Mouse (Mus musculus): Measurements from ENCODE around the gene Atad3a. TPM values are rescaled to one million over a fixed set of nuclear protein-coding genes. Genes with fewer than 3 reads are reported as not detected.

The Atad3a gene
- total RNA-seq, 2 experiments from 2014 or later: 26.3 to 31.4 TPM

- DNase-seq: no peak
Observed at GRCm38 (mm10) chr4:155739152-155739551, 21.7 kb downstream of the Atad3a start.

- DNase-seq: no peak
Observed at GRCm38 (mm10) chr4:155738262-155738661, 22.6 kb downstream of the Atad3a start.

- no peak for DNase-seq
Observed at GRCm38 (mm10) chr4:155736421-155736820, 24.5 kb downstream of the Atad3a start.

- DNase-seq: no peak
Observed at GRCm38 (mm10) chr4:155735788-155736187, 25.1 kb downstream of the Atad3a start.

GRCm38 (mm10) chr4:155734951-155735702, 25.8 kb downstream of the Atad3a start:
- peak; percentile 43 for DNase-seq

- peak; percentile 92 for DNase-seq
Observed at GRCm38 (mm10) chr4:155734350-155734941, 26.4 kb downstream of the Atad3a start, which contains the start of gene Tmem240. Gene Tmem240 (plus strand): TSS chr4:155734800.

- no peak for DNase-seq
Observed at GRCm38 (mm10) chr4:155733267-155733666, 27.6 kb downstream of the Atad3a start.

GRCm38 (mm10) chr4:155727993-155728392, 32.9 kb downstream of the Atad3a start:
- no peak for DNase-seq

GRCm38 (mm10) chr4:155721668-155722083, 39.2 kb downstream of the Atad3a start:
- no peak for DNase-seq

- DNase-seq: no peak
Observed at GRCm38 (mm10) chr4:155710521-155711252, 50.2 kb downstream of the Atad3a start.

- no peak for DNase-seq
Observed at GRCm38 (mm10) chr4:155708988-155709387, 51.9 kb downstream of the Atad3a start.

GRCm38 (mm10) chr4:155708582-155708981, 52.3 kb downstream of the Atad3a start:
- DNase-seq: no peak

GRCm38 (mm10) chr4:155705592-155705929, 55.3 kb downstream of the Atad3a start:
- peak; percentile 18 for DNase-seq

- peak; percentile 90 for DNase-seq
Observed at GRCm38 (mm10) chr4:155704721-155705591, 55.9 kb downstream of the Atad3a start, which contains the start of gene Ssu72. Gene Ssu72 (plus strand): TSS chr4:155704800.

- no peak for DNase-seq
Observed at GRCm38 (mm10) chr4:155703425-155703929, 57.4 kb downstream of the Atad3a start.

GRCm38 (mm10) chr4:155700425-155700824, 60.5 kb downstream of the Atad3a start:
- DNase-seq: no peak

- no peak for DNase-seq
Observed at GRCm38 (mm10) chr4:155696261-155697255, 64.3 kb downstream of the Atad3a start.

- DNase-seq: no peak
Observed at GRCm38 (mm10) chr4:155695531-155696062, 65.3 kb downstream of the Atad3a start.

GRCm38 (mm10) chr4:155694482-155695401, 66.2 kb downstream of the Atad3a start:
- peak; percentile 57 for DNase-seq

Data from gastrocnemius, postnatal 25 days (tissue).